Mouse (Mus musculus) kidney, adult 9 months (tissue): ENCODE measurements around the gene Anp32b.
A peak's percentile ranks its signal among the peaks of the same experiment; 100 is the strongest.

ENCODE experiments used
- DNase-seq: peaks from one replicate; pipeline ENCODE4 v3.0.0; 2022

The Anp32b gene

DNA sequence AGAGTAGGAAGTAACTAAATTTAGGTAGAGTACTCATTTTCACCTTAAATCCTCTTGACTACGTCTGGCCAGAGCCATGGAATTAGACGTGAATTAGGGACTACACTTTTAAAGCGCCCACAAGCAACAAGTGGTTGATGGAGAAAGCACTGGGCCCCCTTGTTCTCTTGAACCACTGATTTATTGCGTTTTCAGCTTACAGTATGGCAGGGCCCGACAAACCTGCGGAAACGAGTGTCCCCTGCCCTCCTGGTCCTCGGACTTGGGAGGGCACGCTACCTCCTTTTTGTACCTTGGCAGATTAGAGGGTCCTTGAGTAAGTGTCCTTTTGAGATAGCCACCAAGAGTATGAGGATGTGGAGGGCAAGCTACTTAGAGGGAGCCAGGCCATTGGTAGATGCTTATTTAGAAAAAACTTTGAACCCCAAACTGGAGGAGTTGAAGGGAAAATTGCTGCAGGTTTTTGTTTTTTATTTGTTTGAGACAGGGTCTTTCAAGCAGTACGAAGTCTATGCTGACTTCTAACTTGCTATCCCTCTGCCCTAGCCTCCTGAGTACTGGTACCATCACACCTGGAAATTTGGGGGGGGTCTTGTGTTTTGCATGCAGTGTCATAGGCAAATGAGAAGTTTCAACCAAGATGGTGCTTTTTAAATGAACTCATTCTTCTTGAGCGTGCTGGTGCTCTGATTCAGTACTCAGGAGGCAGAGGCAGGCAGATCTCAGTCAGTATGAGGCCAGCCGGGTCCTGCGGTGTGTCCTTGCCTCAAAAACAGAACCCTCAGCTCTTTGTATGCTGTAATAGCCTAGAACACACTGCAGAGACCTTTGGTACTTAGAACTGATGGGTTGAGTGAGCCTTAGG is 2.4 kb downstream of the Anp32b start:
- no peak for DNase-seq

DNA sequence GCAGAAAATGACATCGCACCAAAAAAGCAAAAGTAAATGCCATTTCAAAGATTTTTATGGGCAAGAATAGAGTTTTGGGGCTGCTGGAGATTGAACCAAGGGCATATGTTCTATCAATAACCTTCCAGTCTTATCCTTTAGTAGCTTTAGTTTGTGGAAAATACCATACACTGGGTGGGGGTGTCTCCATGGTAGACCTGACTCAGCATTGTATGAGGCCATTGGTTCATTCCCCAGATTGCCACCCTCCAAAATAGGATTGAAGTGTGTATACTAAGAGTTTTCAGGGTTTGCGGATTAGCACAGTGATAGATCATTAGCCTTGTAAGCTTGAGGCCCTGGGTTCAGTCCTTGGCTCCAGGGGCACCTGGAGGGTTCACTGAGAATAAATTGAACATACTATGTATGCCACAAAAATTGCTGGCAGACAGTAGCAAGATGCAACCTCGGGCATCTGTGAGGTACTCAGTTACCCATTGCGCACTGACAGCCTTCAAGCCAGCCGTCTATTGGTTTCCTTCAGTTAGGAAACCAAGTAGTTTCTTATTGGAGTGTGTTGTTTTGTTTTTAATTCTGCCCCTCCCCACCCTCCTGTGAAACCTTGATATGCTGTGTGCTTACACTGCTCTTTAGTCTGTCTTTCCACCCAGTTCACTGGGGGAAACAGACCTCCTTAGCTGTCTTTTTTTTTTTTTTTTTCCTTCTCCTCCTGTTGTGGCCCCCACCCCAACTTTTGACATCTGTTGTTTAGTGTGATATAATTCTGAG is 3.6 kb downstream of the Anp32b start:
- no peak for DNase-seq

DNA sequence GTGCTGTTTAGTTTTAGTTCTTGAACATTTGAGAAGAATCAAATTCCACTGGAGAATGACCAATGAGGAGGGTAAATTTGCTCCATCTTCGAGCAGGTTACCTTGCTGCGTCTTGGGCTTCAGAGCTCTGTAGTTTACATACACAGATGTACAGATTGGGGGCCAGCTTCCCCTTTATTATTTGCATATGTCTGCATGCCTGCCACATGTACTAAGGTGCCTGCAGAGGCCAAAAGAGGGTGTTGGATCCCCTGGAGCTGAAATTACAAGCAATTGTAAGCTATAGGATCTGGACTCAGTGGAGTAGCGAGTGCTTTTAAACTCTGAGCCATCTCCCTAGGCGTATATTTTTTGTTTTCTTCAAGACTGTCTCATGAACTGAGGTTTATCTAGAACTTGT is 6.1 kb downstream of the Anp32b start:
- DNase-seq = no peak

DNA sequence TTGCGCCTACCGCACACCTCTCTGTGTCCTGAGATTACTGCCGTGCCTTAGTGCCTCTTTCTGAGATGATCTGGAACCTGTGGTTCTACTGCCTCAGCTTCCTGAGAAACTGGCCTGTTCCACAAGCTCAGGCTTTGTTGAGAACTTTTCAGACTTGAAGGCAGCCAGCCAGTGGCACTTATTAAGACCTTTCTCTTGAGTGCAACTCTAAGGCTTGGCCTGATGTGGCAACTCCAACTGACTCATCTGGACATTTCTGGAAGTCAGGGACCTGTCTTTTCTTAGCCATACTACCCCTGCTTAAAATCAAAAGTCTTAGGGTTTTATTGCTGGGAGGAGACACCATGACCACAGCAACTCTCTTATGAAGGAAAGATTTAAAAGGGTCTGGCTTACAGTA is 6.5 kb downstream of the Anp32b start:
- no peak for DNase-seq

DNA sequence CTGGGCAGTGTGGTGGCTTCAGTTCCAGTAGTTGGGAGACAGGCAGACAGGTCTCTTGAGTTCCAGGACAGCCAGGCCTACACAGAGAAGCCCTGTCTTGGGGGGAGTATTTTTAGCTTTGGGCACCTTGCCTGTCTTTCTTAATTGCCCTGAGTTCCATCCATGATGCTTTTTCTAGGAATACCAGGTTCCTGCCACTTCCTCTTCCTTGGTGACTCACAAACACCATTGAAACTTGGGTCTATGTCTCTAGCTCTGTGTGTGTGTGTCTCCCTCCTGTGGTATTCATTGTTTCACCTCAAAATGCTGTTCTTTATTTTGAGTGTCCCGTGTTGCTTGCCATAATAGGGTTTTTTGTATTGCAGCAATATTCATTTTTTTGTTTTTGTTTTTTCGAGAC is 7.7 kb downstream of the Anp32b start:
- no peak for DNase-seq

DNA sequence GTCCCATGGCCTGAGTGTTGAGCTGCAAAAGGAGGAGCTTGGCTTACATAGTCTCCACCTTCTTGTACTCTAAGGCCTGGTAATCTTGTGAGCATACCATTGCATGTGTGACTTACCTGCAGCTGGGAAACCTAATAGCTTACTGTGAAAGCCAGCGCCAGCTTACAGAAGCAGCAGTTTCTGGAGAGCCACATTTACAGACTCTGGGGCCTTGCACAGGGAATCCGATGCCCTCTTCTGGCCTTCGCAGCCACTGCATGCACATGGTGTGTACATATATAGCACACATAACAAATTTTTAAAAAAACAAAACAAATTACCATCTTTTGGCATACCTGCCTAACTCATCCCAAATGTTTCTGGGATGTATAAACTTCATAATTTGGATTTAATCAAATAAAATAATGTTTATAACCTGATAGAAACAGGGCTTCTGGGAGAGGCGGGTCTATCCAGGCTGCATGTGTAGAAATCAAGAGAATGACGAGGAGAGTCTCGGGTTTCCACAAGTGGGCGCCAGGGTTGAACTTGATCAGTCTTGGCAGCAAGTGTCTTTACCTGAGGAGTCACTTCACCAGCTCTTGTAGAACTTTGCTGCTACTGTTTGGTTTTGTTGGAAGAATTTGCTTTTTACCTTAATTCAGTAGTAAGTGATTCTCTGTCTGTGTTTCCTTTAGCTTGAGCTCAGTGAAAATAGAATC is 12.6 kb downstream of the Anp32b start:
- DNase-seq = peak; percentile 39

DNA sequence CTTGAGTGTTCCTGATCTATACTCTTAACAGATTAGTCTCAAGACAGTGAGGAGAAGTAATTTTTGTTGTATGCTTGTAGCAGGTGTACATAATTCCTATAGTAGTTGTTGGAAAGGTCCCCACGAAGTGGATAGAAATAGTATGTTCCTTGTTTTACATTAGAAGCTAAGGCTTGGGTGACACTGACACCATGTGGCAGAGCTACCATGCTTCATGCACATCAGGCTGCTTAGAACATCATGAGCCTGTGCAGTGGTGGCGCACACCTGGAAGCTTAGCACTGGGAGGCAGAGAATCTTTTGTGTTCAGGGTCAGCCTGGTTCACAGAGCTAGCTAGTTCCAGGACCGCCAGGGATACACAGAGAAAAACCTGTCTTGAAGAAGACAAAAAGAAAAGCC is 15.0 kb downstream of the Anp32b start:
- no peak for DNase-seq

DNA sequence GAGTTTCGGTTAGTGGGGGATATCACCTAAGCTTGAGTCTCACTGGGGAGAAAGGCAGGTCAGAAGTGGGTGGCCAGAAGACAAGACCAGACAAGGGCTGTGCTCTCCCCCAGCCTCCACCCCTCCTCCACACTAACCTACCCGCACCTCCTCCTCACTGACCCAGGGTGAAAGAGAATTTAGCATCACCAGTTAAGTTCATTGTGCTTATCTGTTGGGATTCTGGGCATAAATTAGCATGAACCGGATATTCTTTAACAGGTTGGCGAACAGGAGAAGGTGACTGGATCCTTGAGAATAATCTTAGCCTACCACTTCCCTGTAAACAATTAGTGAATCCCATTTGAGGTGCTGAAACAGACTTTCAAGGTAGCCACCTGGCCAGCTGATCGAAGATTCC is 24.4 kb downstream of the Anp32b start:
- DNase-seq = no peak

DNA sequence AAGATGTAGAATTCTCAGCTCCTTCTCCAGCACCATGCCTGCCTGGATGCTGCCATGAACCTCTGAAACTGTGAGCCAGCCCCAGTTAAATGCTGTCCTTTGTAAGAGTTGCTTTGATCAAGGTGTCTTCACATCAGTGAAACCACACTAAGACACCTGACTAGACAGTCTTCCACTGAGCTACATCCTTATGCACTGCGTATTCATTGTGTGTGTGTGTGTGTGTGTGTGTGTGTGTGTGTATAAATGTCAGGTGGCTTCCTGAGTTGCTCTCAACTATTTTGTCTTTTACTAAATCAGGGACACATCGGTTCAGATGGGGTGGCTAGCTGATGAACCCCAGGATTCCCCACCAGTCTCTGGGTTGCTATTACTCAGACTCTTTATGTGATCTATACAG is 28.4 kb downstream of the Anp32b start:
- DNase-seq = no peak

DNA sequence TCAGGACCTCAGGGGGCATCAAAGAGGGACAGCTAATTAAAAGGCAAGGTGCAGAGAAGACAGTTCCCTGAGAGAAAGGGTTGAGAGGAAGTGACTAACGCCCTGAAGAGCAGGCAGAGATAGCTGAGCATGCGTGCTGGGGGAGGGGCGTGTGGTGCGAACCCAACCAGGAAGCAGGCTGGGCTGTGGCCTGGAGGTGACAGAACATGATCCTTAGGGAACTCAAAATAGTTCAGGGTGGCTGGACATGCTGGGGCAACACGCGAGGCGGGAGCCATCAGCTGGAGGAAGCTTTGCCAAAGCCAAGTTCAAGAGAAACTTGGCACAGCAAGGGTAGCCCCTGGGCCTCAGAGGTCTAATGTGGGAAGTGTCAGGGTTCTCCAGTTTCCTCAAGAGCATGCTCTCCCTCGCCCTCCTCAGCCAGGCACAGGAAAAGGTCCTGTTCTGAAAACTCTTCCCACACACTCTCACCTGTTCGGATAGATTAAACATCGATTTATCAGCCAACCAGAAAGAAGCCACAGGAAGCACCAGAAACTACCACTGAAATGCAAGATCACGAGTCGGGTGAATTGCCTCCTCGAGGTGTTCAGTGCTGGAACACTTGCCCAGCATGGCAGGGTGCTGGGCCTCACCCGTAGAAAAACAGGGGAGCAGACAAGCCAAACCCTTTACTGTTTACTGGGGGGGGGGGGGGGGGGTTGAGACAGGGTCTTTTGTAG is 35.2 kb downstream of the Anp32b start:
- peak; percentile 71 for DNase-seq

DNA sequence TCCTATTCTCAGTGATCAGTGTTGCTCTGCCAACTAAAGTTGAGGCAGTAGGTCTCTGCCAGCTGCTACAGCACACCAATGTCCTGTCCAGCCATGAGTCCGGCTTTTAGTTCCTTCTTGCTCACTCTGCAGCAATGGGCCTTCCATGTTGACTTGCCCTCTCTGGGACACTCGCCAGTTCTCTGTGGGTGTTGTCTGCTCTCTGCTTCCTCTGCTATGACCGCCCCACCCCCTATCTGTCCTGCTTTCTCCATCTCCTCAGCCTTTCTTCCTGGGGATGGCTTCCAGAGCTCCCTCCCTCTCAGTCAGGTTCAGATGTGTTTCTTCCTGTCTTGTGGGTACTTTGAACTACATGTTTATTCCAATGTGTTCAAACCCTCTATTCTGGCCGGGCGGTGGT is 36.6 kb downstream of the Anp32b start:
- DNase-seq = peak; percentile 70

DNA sequence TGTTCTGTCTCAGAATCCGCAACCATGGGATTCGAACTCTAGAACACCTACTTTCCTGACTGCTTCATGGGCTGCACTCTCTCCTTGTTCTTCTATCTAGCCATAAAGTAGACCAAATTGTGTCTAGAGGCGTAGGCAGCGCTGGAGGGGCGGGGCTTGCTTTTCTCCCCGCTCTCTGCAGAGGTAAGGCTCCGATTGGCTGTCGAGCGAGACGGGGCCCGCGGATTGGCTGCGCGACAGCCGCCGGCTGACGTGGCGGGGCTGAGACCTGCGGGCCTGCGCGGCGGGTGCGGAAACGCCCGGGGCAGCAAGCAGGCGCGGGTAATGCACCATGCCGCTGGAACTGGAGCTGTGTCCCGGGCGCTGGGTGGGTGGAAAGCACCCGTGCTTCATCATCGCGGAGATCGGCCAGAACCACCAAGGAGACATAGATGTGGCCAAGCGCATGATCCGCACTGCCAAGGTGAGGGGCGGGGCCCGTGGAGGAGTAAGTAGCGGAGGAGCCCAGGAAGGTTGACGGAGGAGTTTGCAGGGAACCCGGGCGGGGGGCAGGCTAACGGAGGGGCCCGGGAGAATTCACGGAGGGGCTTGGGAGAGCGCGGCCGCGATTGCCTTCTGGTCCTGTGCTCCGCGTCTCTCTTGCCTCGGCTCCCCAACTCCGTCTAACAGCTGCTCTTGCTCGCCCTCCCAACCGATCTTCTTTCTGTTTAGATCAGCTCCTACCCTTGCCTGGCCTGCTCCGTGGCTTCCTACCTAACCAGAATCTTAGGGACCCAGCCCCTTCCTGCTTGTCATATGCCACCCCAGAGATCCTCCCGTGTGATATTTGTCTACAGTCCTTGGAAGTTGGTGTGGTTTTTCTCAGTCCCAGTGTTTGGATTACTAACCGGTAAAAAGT is 38.6 kb downstream of the Anp32b start, which contains the start of gene Nans:
TSS of gene Nans (plus strand) at position 221 of the 898 bp plus-strand sequence.
- peak; percentile 93 for DNase-seq

DNA sequence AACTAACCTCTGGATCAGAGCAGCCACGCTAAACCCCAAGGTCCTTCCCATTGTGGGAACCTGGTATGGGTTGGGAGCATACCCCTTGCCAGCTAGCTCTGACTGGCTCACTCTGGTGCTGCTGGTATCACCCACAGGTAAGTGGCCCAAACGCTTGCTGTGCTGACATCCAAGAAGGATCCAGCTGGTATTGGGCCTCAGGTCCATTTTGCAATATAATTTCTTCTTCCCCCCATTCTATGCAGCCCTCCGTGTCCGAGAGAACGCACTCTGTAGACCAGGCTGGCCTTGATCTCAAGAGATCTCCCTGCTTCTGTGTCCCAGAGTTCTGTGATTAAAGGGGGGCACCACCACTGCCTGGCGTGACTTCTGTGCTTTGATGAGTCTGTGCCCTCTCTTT is 42.4 kb downstream of the Anp32b start:
- no peak for DNase-seq

DNA sequence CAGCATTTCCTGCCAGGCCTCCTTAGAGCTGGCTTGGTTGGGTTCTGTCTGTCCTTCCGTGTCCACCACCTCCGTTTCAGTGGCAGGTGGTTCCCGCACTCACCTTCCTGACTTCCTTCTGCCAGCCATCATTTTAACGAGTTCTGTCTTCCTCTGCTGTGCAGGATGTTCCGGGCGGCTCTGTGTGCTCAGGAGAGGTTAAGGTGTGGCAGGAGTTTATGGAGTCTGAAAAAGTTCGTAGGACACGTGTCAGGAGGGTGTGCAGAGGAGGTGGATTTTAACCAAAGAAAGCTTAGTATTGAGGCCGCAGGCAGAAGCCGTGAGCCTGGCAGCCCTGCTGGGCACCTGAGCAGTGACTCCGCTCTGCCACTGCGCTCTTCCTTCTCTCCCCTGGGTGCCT is 44.8 kb downstream of the Anp32b start:
- no peak for DNase-seq

DNA sequence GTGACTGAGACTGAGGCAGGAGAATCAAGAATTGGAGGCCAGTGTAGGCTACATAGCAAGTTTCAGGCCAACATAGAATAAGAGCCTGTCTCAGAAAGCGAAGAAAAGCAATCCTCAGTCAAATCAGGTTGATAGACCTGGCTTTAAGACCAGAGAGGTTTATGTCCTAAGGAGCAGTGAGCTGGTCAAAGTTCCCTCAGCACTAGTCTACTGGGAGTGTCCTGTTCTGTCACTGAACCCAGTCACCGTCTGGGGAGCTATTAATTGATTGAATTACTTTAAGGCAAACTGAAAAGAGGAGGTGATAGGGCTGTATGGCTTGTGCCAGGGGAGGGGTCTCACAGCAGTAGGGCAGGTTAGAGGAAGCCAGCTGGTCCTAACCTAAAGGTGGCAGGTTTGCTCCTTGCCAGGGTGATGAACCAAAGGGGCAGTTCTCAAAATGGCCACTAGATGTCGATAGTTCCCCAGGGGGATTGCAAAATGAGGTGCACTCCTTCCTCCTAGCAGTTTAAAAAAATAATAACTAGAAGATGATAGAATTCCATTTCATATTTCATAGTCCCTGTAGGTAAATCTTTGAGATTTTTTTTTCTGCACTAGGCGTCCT is 46.7 kb downstream of the Anp32b start:
- peak; percentile 82 for DNase-seq

DNA sequence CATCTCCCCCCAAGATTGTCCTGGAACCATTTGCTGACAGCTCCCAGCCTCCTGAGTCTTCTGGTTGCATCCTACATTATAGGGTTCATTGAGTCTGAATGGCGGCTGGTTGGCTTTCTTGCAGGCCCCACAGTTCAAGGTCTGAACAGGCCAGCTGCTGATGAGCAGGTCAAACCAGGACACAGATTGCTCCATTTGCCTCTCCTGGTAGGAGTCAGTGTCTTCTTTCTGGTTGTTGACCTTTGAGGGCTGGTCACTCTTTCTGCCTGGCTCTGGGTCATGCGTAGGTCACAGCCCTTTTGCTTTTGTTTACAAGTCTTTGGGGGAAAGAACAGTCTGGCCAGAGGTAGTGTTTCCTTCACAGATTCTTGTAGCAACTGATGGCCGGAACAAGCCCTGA is 47.8 kb downstream of the Anp32b start:
- DNase-seq = peak; percentile 73

DNA sequence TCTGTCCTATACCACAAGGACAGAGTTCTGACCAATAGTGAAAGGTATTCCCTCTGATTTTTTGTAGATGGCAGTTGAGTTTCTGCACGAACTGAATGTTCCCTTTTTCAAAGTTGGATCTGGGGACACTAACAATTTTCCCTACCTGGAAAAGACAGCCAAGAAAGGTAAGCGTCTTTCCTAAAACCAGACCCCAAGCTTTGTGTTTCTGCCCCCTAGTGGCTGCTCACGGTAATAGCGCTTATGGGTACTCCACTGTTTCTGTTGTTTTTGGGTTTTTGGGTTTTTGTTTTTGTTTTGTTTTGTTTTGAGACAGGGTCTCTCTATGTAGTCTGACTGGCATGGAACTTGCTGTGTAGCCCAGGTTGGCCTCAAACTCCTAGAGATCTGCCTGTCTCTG is 48.3 kb downstream of the Anp32b start:
- DNase-seq = peak; percentile 52

DNA sequence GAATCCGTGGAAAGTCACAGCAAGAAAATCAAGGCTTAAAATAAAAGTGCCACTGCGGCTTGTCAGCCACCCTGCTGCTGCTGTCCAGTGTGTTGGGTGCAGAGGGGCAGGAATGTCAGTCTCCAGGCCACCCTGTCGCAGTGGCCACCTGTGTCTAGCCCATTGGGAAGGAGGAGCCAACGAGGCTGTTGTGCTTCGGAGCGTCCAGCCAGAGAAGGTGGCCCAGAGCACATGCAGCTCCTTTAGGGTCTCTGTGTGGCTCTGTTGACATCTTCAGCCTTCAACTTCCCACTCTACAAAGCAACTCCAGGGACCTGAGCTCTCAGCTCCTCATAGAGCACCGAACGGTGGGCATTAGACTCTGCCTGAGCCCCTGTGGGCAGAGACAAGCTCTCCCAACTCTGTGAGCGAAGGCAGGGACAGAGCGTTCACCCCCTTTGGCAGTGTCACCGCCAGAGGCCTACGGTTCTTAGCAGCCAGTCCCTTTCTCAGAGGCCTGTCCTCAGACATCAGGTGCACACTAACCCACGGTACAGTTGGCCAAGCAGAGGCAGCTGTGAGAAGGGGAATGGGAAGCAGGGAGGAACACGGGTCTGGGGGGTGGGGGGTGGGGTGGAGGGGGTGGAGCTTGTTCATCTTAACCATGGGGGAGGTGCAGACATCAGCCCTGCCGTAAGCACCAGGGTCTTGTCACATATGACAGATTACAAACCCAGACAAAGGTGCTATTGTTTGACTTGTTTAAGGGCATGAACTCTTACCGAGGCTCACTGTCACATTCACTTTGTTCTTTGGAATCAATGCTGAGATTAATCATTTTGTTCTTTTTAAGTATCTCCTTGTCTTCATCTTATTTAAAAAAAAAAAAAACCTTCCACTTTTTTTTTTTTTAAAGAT is 52.2 kb downstream of the Anp32b start:
- no peak for DNase-seq

DNA sequence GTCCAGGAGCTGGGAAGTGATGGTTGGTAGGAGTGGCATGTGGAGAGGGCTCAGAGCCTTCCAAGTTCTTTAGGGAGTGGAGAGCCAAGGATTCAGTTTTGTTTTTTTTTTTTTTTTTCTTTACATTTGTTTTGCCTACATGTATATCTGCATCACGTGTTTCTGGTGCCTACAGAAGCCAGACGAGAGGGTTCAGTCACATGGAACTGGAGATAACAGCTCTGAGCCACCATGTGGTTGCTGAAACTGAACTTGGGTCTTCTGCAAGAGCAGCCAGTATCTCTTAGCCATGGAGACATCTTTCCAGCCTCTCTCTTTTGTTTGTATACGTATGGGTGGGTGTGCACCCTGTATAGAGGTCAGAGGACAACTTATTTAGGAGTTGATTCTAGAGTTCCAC is 53.2 kb downstream of the Anp32b start:
- no peak for DNase-seq

DNA sequence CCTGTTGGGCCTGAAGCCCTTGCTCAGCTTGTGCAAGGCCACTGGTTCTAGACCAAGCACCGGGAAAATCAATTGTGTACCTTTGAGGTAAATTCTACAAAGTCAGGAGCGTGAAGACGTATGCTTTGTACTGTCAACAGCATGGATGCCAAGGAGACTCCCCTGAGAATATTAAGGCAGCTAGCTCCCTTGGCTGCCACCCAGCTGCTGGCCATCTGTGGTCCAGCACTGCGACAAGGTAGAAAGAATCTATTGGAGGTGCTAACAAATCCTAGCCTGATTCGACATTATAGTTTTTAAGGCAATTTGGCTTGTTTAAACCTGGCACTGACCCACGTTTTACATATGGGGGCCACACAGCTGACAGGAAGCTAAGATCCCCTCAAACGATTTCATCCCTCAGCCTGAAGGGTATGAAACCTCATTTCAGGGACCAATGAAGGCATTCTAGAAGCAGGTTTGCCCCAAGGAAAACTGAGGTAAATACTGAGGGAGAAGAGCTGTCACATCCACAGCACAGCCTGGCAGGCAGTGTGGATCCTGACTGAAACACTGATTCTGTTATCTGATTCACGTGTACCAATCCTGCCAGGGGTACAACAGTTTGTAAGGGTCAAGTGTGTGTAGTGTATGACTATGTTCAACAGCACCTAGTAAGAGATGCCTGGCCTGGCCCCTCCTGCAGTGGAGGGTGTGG is 54.8 kb downstream of the Anp32b start:
- no peak for DNase-seq
